Mouse (Mus musculus) effector memory CD4-positive, alpha-beta T cell, adult 7 months (primary cell): ENCODE data around the gene Chm. TPM values are rescaled to one million over a fixed set of nuclear protein-coding genes. Genes with fewer than 3 reads are reported as not detected.

ENCODE experiments used
- polyA plus RNA-seq: library from polyadenylated mRNA; unstranded; fragments of 100-300 nt; shearing (Covaris generic); gene quantifications from one replicate; pipeline ENCODE4 v1.2.1, GENCODE M21; 2017

Gene Chm
- polyA plus RNA-seq, result 25.0 TPM

GRCm38 (mm10) chrX:113185230-113185985 is at the start of gene Chm:
TSS of gene Chm (minus strand) at chrX:113185517.

Other genes with a start within 250 kb of the Chm start
- gene Dach2, start 112.0 kb upstream of the Chm start, polyA plus RNA-seq, result 0.60 TPM